ENCODE assay signal across 9 mouse cellular contexts in genomic region chr11:104346931-104347330, GRCm38 (mm10).
DNase-seq lines count a peak whose midpoint lies in the region; TF ChIP-seq lines count a peak whose summit lies in the region.
"Had no signal": no experiment of that assay in that cellular context is flagged by ENCODE, and none has a peak within 500 bp of the region (broad histone marks: within the 10 kb centered on the region; RNA-seq: fewer than 3 reads in every experiment).

No protein-coding gene starts in this region.

- peak; percentile 71 for TF ChIP-seq CTCF in gastrocnemius, adult 2 months (IDR thresholded peaks at IDR 0.05)
- TF ChIP-seq CTCF in cortical plate, adult 2 months (IDR thresholded peaks at IDR 0.05; ENCODE audit: extremely low read depth, insufficient read depth, low read length) = peak; percentile 22; the same call in 1 of the 2 replicates

- DNase-seq in gastrocnemius, adult 2 months = peak; percentile 30
- no peak for DNase-seq in gastrocnemius, postnatal 25 days
- peak; percentile 12 for DNase-seq in thymus, postnatal 14 days
- DNase-seq in thymus, adult 18-20 months = no peak
- DNase-seq in retina, postnatal 7 days (ENCODE audit: low read depth, low spot score) = peak; percentile 24
- DNase-seq in testis, postnatal 10 days (ENCODE audit: low spot score) = no peak
- no peak for DNase-seq in spleen, postnatal 4 days (ENCODE audit: low spot score in 2 of 2)
- DNase-seq: liver, embryonic 13.5 days had no signal

- H3K4me1 ChIP-seq in cortical plate, adult 2 months (ENCODE audit: control insufficient read depth, insufficient read depth, low read length) = no peaks in the 10 kb centered on the region
- H3K4me1 ChIP-seq: liver, embryonic 13.5 days had no signal

- no peak for TF ChIP-seq POLR2A in cortical plate, adult 2 months (IDR thresholded peaks at IDR 0.05; ENCODE audit: extremely low read depth, insufficient read depth, low read length)

- intact Hi-C loops in gastrocnemius, adult 2 months (cut with DNase I) = loop anchor here (2.0 kb wide), 2 partner anchors 96 to 114 kb away; no protein-coding TSS in a partner anchor

- H3K4me3 ChIP-seq in gastrocnemius, adult 2 months = no peak overlapping the region
- no peak overlapping the region for H3K4me3 ChIP-seq in cortical plate, adult 2 months (ENCODE audit: insufficient read depth, low read length)
- H3K4me3 ChIP-seq: liver, embryonic 13.5 days had no signal

- H3K27ac ChIP-seq in gastrocnemius, adult 2 months = no peak overlapping the region
- no peak overlapping the region for H3K27ac ChIP-seq in cortical plate, adult 2 months (ENCODE audit: insufficient read depth, low read length)
- H3K27ac ChIP-seq: liver, embryonic 13.5 days had no signal

Comparison
In these comparisons a context has a peak if more than half of its experiments do, and no peak if none do; other contexts are left out.
1. DNase-seq: peak in gastrocnemius, adult 2 months (single experiment), thymus, postnatal 14 days (single experiment) and retina, postnatal 7 days (single experiment); none in gastrocnemius, postnatal 25 days (single experiment), thymus, adult 18-20 months (0 of 2), testis, postnatal 10 days (single experiment) and spleen, postnatal 4 days (0 of 2).